Mouse (Mus musculus): ENCODE results near the gene Dusp28. TPM values are rescaled to one million over a fixed set of nuclear protein-coding genes. Genes with fewer than 3 reads are reported as not detected.

The Dusp28 gene
- total and polyA plus RNA-seq, 3 experiments, result 3.6 to 4.6 (median 3.6) TPM

- no peaks in the 10 kb centered on the region for H3K27me3 ChIP-seq (replicated peaks)
- H3K9ac ChIP-seq (ENCODE audit: insufficient read depth, low read depth), result no peak overlapping the region
- H3K79me2 ChIP-seq (replicated peaks; ENCODE audit: control insufficient read depth, extremely low read depth, insufficient read depth, poor library complexity, severe bottlenecking), result no peaks in the 10 kb centered on the region
- H3K9me3 ChIP-seq (replicated peaks; ENCODE audit: low read length), result peaks cover under 1% of the 10 kb centered on the region
- H3K4me3 ChIP-seq (replicated peaks in 1 of 3; ENCODE audit: low read depth in 2 of 3, low read length in 2 of 3, poor library complexity in 1 of 3), result no peak overlapping the region
- no peak overlapping the region for H3K4me2 ChIP-seq (ENCODE audit: insufficient read depth, low read depth, poor library complexity, severe bottlenecking)
- TF ChIP-seq USF1 (IDR thresholded peaks at IDR 0.05; ENCODE audit: low read depth, low read length), result no peak
- no peak for TF ChIP-seq BHLHE40 (IDR thresholded peaks at IDR 0.05; ENCODE audit: low read depth, low read length)
- TF ChIP-seq MYC (IDR thresholded peaks at IDR 0.05; ENCODE audit: low read depth, low read length), result no peak
- TF ChIP-seq MAZ (IDR thresholded peaks at IDR 0.05; ENCODE audit: low read depth, low read length), result no peak
- no peak for TF ChIP-seq CHD2 (IDR thresholded peaks at IDR 0.05; ENCODE audit: low read length)
- TF ChIP-seq CHD1 (IDR thresholded peaks at IDR 0.05; ENCODE audit: low read depth, low read length), result no peak
- TF ChIP-seq ZC3H11A (IDR thresholded peaks at IDR 0.05; ENCODE audit: low read depth, low read length), result no peak
- no peak for TF ChIP-seq MXI1 (IDR thresholded peaks at IDR 0.05; ENCODE audit: low read depth, low read length)
- no peak for TF ChIP-seq MAFK (IDR thresholded peaks at IDR 0.05; ENCODE audit: insufficient replicate concordance, low read length)
- TF ChIP-seq MEF2A (IDR thresholded peaks at IDR 0.05; ENCODE audit: borderline replicate concordance, low read depth, low read length), result no peak
- no peak for TF ChIP-seq ETS1 (conservative IDR thresholded peaks at IDR 0.05; ENCODE audit: low read depth, low read length)
- no peak for TF ChIP-seq EP300 (IDR thresholded peaks at IDR 0.05; ENCODE audit: low read length)
- TF ChIP-seq CTCF (conservative IDR thresholded peaks at IDR 0.05 in 1 of 2, IDR thresholded peaks at IDR 0.05 in 1 of 2; ENCODE audit: low read depth in 2 of 2, low read length in 2 of 2), result no peak
- in situ Hi-C loops (cut with MboI; ENCODE audit: low pct_ligation_motif_present, low pct_unique_long_range_greater_than_20kb, low sequenced_read_pairs), result no loop called here
- dilution Hi-C loops (cut with MboI; ENCODE audit: extremely low pct_ligation_motif_present, extremely low pct_unique_long_range_greater_than_20kb, low sequenced_read_pairs), result no loop called here
- no peak for DNase-seq (ENCODE audit: extremely low read depth)
- peaks cover 53 to 65% of the 10 kb centered on the region in 2 experiments for H3K36me3 ChIP-seq (replicated peaks in 1 of 2; ENCODE audit: control insufficient read depth in 1 of 2, insufficient read depth in 1 of 2, low read length in 1 of 2)
- no peak overlapping the region for H3K27ac ChIP-seq (ENCODE audit: insufficient read depth, low read depth)
- no peaks in the 10 kb centered on the region for H3K4me1 ChIP-seq (ENCODE audit: control insufficient read depth in 1 of 2, insufficient read depth in 2 of 2)
Measured at GRCm38 (mm10) chr1:92919775-92920174, 13.0 kb downstream of the Dusp28 start.

- DNase-seq (ENCODE audit: extremely low read depth), result no peak
- peaks cover 2% of the 10 kb centered on the region for H3K9me3 ChIP-seq (replicated peaks; ENCODE audit: low read length)
- no peak overlapping the region for H3K27ac ChIP-seq (ENCODE audit: insufficient read depth, low read depth)
- H3K36me3 ChIP-seq (replicated peaks in 1 of 2; ENCODE audit: control insufficient read depth in 1 of 2, insufficient read depth in 1 of 2, low read length in 1 of 2), result peaks cover 47 to 56% of the 10 kb centered on the region in 2 experiments
- H3K4me1 ChIP-seq (ENCODE audit: control insufficient read depth in 1 of 2, insufficient read depth in 2 of 2), result no peaks in the 10 kb centered on the region
- dilution Hi-C loops (cut with MboI; ENCODE audit: extremely low pct_ligation_motif_present, extremely low pct_unique_long_range_greater_than_20kb, low sequenced_read_pairs) (no loop called here), in situ Hi-C loops (cut with MboI; ENCODE audit: low pct_ligation_motif_present, low pct_unique_long_range_greater_than_20kb, low sequenced_read_pairs) (no loop called here)
- no peak overlapping the region for H3K4me2 ChIP-seq (ENCODE audit: insufficient read depth, low read depth, poor library complexity, severe bottlenecking)
- no peaks in the 10 kb centered on the region for H3K27me3 ChIP-seq (replicated peaks)
- H3K79me2 ChIP-seq (replicated peaks; ENCODE audit: control insufficient read depth, extremely low read depth, insufficient read depth, poor library complexity, severe bottlenecking), result no peaks in the 10 kb centered on the region
- H3K9ac ChIP-seq (ENCODE audit: insufficient read depth, low read depth), result no peak overlapping the region
- no peak for TF ChIP-seq MAFK (IDR thresholded peaks at IDR 0.05; ENCODE audit: insufficient replicate concordance, low read length)
- TF ChIP-seq ETS1 (conservative IDR thresholded peaks at IDR 0.05; ENCODE audit: low read depth, low read length), result no peak
- TF ChIP-seq EP300 (IDR thresholded peaks at IDR 0.05; ENCODE audit: low read length), result no peak
- TF ChIP-seq POLR2AphosphoS2 (IDR thresholded peaks at IDR 0.05; ENCODE audit: low read depth, low read length), result no peak
- no peak for TF ChIP-seq MEF2A (IDR thresholded peaks at IDR 0.05; ENCODE audit: borderline replicate concordance, low read depth, low read length)
- no peak for TF ChIP-seq BHLHE40 (IDR thresholded peaks at IDR 0.05; ENCODE audit: low read depth, low read length)
- TF ChIP-seq MYC (IDR thresholded peaks at IDR 0.05; ENCODE audit: low read depth, low read length), result no peak
- TF ChIP-seq MAX (IDR thresholded peaks at IDR 0.05; ENCODE audit: low read length), result no peak
- no peak for TF ChIP-seq MAZ (IDR thresholded peaks at IDR 0.05; ENCODE audit: low read depth, low read length)
- TF ChIP-seq RCOR1 (conservative IDR thresholded peaks at IDR 0.05; ENCODE audit: low read depth, low read length), result no peak
- no peak overlapping the region for H3K4me3 ChIP-seq (replicated peaks in 1 of 3; ENCODE audit: low read depth in 2 of 3, low read length in 2 of 3, poor library complexity in 1 of 3)
Measured at GRCm38 (mm10) chr1:92920474-92921200, 13.9 kb downstream of the Dusp28 start.

All from CH12.LX (cell line).